Comparison of ENCODE assay signal across 9 mouse cellular contexts in the genomic region with DNA sequence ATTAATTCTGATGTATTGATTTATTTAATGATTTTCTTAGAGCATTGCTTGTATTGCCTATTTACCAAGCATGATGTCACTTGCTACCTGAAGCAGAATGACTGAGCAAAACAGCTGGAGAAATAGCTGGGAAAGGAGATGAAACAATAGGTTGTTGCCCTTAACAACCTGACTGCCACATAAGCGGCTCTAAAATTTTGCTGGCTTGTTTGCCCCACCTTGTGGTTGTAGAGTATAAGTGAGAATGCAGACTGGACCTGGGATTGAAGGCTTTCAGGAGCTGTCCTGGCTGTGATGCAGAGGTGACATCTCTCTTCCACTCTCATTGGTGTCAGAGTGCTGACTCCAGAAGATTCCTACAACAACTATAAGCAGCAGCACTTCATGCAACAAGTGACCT.
A peak's percentile ranks its signal among the peaks of the same experiment; 100 is the strongest.
DNase-seq lines count a peak whose midpoint lies in the region; ATAC-seq and TF ChIP-seq lines count a peak whose summit lies in the region.
"Had no signal": no experiment of that assay in that cellular context is flagged by ENCODE, and none has a peak within 500 bp of the region (broad histone marks: within the 10 kb centered on the region; RNA-seq: fewer than 3 reads in every experiment).

No protein-coding gene starts in this region.

- H3K4me1 ChIP-seq in hindbrain, embryonic 14.5 days (replicated peaks; ENCODE audit: control insufficient read depth, insufficient read depth, low read length): no peaks in the 10 kb centered on the region
- H3K4me1 ChIP-seq in heart, embryonic 11.5 days (ENCODE audit: control insufficient read depth, insufficient read depth, low read length): no peaks in the 10 kb centered on the region
- H3K4me1 ChIP-seq: lung, embryonic 15.5 days had no signal

- H3K4me2 ChIP-seq in hindbrain, embryonic 14.5 days (replicated peaks): no peak overlapping the region
- H3K4me2 ChIP-seq in heart, embryonic 11.5 days: no peak overlapping the region
- H3K4me2 ChIP-seq: lung, embryonic 15.5 days had no signal

- H3K36me3 ChIP-seq in hindbrain, embryonic 14.5 days (replicated peaks; ENCODE audit: control insufficient read depth, insufficient read depth): no peaks in the 10 kb centered on the region
- no peaks in the 10 kb centered on the region for H3K36me3 ChIP-seq in heart, embryonic 11.5 days (ENCODE audit: control insufficient read depth, insufficient read depth, low read length)
- H3K36me3 ChIP-seq: lung, embryonic 15.5 days had no signal

- H3K27me3 ChIP-seq in hindbrain, embryonic 14.5 days (ENCODE audit: control insufficient read depth, insufficient read depth, low read length): 0 out of 2 replicates have a peak, but pooled peaks cover 4% of the 10 kb centered on the region
- no peaks in the 10 kb centered on the region for H3K27me3 ChIP-seq in heart, embryonic 11.5 days (ENCODE audit: control insufficient read depth, insufficient read depth, low read length)

- intact Hi-C loops in gastrocnemius, adult 2 months (cut with DNase I): no loop called here
- intact Hi-C loops in gastrocnemius, postnatal 14 days (cut with DNase I; ENCODE audit: low total_unique reads): no loop called here

- DNase-seq in gastrocnemius, adult 2 months: no peak
- no peak for DNase-seq in gastrocnemius, adult 18-20 months (ENCODE audit: low spot score)
- peak; percentile 17 for DNase-seq in right cerebral cortex, adult 18-20 months
- no peak for DNase-seq in right cerebral cortex, postnatal 25 days
- peak; percentile 51 for DNase-seq in hindbrain, embryonic 14.5 days (ENCODE audit: low spot score)
- DNase-seq in neural tube, embryonic 10.5 days (ENCODE audit: extremely low spot score, low spot score): peak; percentile 13
- DNase-seq in gastrocnemius, postnatal 14 days: no peak

- peak; percentile 33 for TF ChIP-seq CTCF in gastrocnemius, adult 2 months (IDR thresholded peaks at IDR 0.05)

- H3K27ac ChIP-seq in gastrocnemius, adult 2 months: no peak overlapping the region
- no peak overlapping the region for H3K27ac ChIP-seq in hindbrain, embryonic 14.5 days
- no peak overlapping the region for H3K27ac ChIP-seq in heart, embryonic 11.5 days (ENCODE audit: low read depth, low read length)
- H3K27ac ChIP-seq: lung, embryonic 15.5 days had no signal

- WGBS in hindbrain, embryonic 14.5 days: 7% methylated on average over 1 of the region's 1 CpGs
- WGBS in heart, embryonic 11.5 days (ENCODE audit: insufficient replicate concordance): 8% methylated on average over 1 of the region's 1 CpGs

- no peak overlapping the region for H3K4me3 ChIP-seq in gastrocnemius, adult 2 months
- no peak overlapping the region for H3K4me3 ChIP-seq in hindbrain, embryonic 14.5 days (replicated peaks; ENCODE audit: low read length)
- no peak overlapping the region for H3K4me3 ChIP-seq in heart, embryonic 11.5 days (ENCODE audit: low read depth, low read length)
- H3K4me3 ChIP-seq: lung, embryonic 15.5 days had no signal

- no peak overlapping the region for H3K9ac ChIP-seq in hindbrain, embryonic 14.5 days
- H3K9ac ChIP-seq in heart, embryonic 11.5 days (ENCODE audit: low read depth, low read length): no peak overlapping the region
- H3K9ac ChIP-seq: lung, embryonic 15.5 days had no signal

- peak; percentile 70; the same call in 1 of the 2 replicates for ATAC-seq in hindbrain, embryonic 14.5 days (ENCODE audit: low FRiP score)
- ATAC-seq in heart, embryonic 11.5 days (replicated peaks; ENCODE audit: insufficient number of reproducible peaks, low FRiP score, low TSS enrichment): no peak

- H3K9me3 ChIP-seq in hindbrain, embryonic 14.5 days (ENCODE audit: control insufficient read depth, low read length): no peaks in the 10 kb centered on the region
- no peaks in the 10 kb centered on the region for H3K9me3 ChIP-seq in heart, embryonic 11.5 days (replicated peaks; ENCODE audit: control insufficient read depth, low read length)
- H3K9me3 ChIP-seq: lung, embryonic 15.5 days had no signal

Comparison
In these comparisons a context has a peak if more than half of its experiments do, and no peak if none do; other contexts are left out.
1. DNase-seq: peak in right cerebral cortex, adult 18-20 months (single experiment), hindbrain, embryonic 14.5 days (single experiment) and neural tube, embryonic 10.5 days (single experiment); none in gastrocnemius, adult 2 months (single experiment), gastrocnemius, adult 18-20 months (single experiment), right cerebral cortex, postnatal 25 days (single experiment) and gastrocnemius, postnatal 14 days (single experiment).